Mouse (Mus musculus): ENCODE results near the gene Hprt. TPM values are rescaled to one million over a fixed set of nuclear protein-coding genes. Genes with fewer than 3 reads are reported as not detected.
"Not testable (repeated sequence)": the region's sequence is repeated elsewhere in the genome, so short reads cannot be mapped to it uniquely, and the experiment has no call there.

Hprt gene
- total RNA-seq (2021) = 100 to 1,000 TPM; 104 to 114 TPM
- long read RNA-seq, experiment 1, partial matches to known transcripts = 0 of 2 reads
- long read RNA-seq, experiment 1, other reads (novel, unspliced or antisense) = 1 of 2 reads
- long read RNA-seq, experiment 2, transcript Hprt-201 (9 exons, 1,289 nt) = major isoform, 7 of 8 reads
- long read RNA-seq, experiment 2, partial matches to known transcripts = 0 of 8 reads
- long read RNA-seq, experiment 2, other reads (novel, unspliced or antisense) = 1 of 8 reads

GRCm38 (mm10) chrX:52987905-52988783, at the start of gene Hprt:
TSS of gene Hprt (plus strand) at chrX:52988137.
- DNase-seq (ENCODE audit: low spot score in 2 of 2) = peak; percentile 78 to 85

GRCm38 (mm10) chrX:52945509-52945908, 42.4 kb upstream of the Hprt start:
- no peak for DNase-seq (ENCODE audit: low spot score in 2 of 2)

- DNase-seq (ENCODE audit: low spot score in 2 of 2) = peak in 1 of 2 experiments; percentile 20
These were observed 38.2 kb upstream of the Hprt start for GRCm38 (mm10) chrX:52949713-52950112.

- DNase-seq (ENCODE audit: low spot score in 2 of 2) = no peak
These were observed 31.0 kb upstream of the Hprt start for GRCm38 (mm10) chrX:52956942-52957341.

- DNase-seq (ENCODE audit: low spot score in 2 of 2) = no peak
These were observed 26.3 kb upstream of the Hprt start for GRCm38 (mm10) chrX:52961559-52962110.

GRCm38 (mm10) chrX:52965149-52965548, 22.8 kb upstream of the Hprt start:
- DNase-seq (ENCODE audit: low spot score in 2 of 2) = no peak

GRCm38 (mm10) chrX:52971211-52972006, 16.5 kb upstream of the Hprt start:
- peak; percentile 14 to 16 for DNase-seq (ENCODE audit: low spot score in 2 of 2)

- DNase-seq (ENCODE audit: low spot score in 2 of 2) = no peak
These were observed 15.8 kb upstream of the Hprt start for GRCm38 (mm10) chrX:52972129-52972528.

- no peak for DNase-seq (ENCODE audit: low spot score in 2 of 2)
These were observed 15.3 kb upstream of the Hprt start for GRCm38 (mm10) chrX:52972680-52973079.

- DNase-seq (ENCODE audit: low spot score in 2 of 2) = no peak
These were observed 9.4 kb upstream of the Hprt start for GRCm38 (mm10) chrX:52978576-52978975.

GRCm38 (mm10) chrX:52981378-52981777, 6.6 kb upstream of the Hprt start:
- no peak for DNase-seq (ENCODE audit: low spot score in 2 of 2)

GRCm38 (mm10) chrX:52994726-52995125, 6.8 kb downstream of the Hprt start:
- DNase-seq (ENCODE audit: low spot score in 2 of 2) = not testable (repeated sequence)

GRCm38 (mm10) chrX:53004887-53005286, 16.9 kb downstream of the Hprt start:
- DNase-seq (ENCODE audit: low spot score in 2 of 2) = not testable (repeated sequence)

GRCm38 (mm10) chrX:53006062-53006461, 18.1 kb downstream of the Hprt start:
- no peak for DNase-seq (ENCODE audit: low spot score in 2 of 2)

GRCm38 (mm10) chrX:53015549-53015948, 27.6 kb downstream of the Hprt start:
- no peak for DNase-seq (ENCODE audit: low spot score in 2 of 2)

- DNase-seq (ENCODE audit: low spot score in 2 of 2) = no peak
These were observed 35.1 kb downstream of the Hprt start for GRCm38 (mm10) chrX:53023021-53023420.

- not testable (repeated sequence) for DNase-seq (ENCODE audit: low spot score in 2 of 2)
These were observed 36.3 kb downstream of the Hprt start for GRCm38 (mm10) chrX:53024268-53024667.

- DNase-seq (ENCODE audit: low spot score in 2 of 2) = no peak
These were observed 37.7 kb downstream of the Hprt start for GRCm38 (mm10) chrX:53025471-53026223.

- DNase-seq (ENCODE audit: low spot score in 2 of 2) = no peak
These were observed 41.6 kb downstream of the Hprt start for GRCm38 (mm10) chrX:53029559-53029958.

- DNase-seq (ENCODE audit: low spot score in 2 of 2) = no peak
These were observed 50.3 kb downstream of the Hprt start for GRCm38 (mm10) chrX:53038194-53038593.
